9 mouse cellular contexts compared by ENCODE assay signal in the genomic region with DNA sequence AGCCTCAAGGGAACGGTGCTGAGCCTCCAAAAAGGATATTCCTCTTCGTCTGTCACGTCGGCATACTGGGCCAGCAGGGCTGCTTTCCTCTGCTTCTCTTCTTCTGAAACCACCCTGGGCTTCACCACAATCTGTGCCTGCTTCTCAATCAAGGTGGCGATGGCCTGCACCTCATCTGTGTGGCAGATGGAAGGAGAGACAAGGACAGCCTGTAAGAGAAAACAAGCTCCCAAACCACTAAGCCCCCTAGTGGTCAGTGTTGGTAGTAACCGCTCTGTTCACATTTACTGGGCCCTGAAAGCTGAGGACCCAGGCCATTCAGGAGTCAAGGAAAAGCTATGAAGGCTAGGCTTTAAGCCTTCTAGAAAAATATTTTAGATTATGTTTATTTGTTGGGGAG. TPM values are rescaled to one million over a fixed set of nuclear protein-coding genes. Genes with fewer than 3 reads are reported as not detected.
DNase-seq lines count a peak whose midpoint lies in the region; ATAC-seq and TF ChIP-seq lines count a peak whose summit lies in the region.
"Had no signal": no experiment of that assay in that cellular context is flagged by ENCODE, and none has a peak within 500 bp of the region (broad histone marks: within the 10 kb centered on the region; RNA-seq: fewer than 3 reads in every experiment).

No protein-coding gene starts in this region.

- peaks cover 20% of the 10 kb centered on the region; the same call in 1 of the 2 replicates for H3K36me3 ChIP-seq in intestine, postnatal 0 days (ENCODE audit: control insufficient read depth, insufficient read depth)
- peaks cover 3% of the 10 kb centered on the region; the same call in 1 of the 2 replicates for H3K36me3 ChIP-seq in intestine, embryonic 15.5 days
- peaks cover 57% of the 10 kb centered on the region for H3K36me3 ChIP-seq in heart, embryonic 10.5 days

- WGBS in intestine, postnatal 0 days, result 66% methylated on average over 6 of the region's 6 CpGs
- 66% methylated on average over 6 of the region's 6 CpGs for WGBS in intestine, embryonic 15.5 days
- WGBS in heart, embryonic 10.5 days, result 67% methylated on average over 6 of the region's 6 CpGs

- no peak for TF ChIP-seq POLR2A in cortical plate, adult 2 months (IDR thresholded peaks at IDR 0.05; ENCODE audit: extremely low read depth, insufficient read depth, low read length)

- TF ChIP-seq CTCF in intestine, postnatal 0 days (IDR thresholded peaks at IDR 0.05; ENCODE audit: low read depth), result peak; percentile 85
- TF ChIP-seq CTCF in cortical plate, adult 2 months (IDR thresholded peaks at IDR 0.05; ENCODE audit: extremely low read depth, insufficient read depth, low read length), result peak; percentile 72

- H3K4me1 ChIP-seq in intestine, postnatal 0 days (replicated peaks; ENCODE audit: control insufficient read depth, insufficient read depth, low read length), result no peaks in the 10 kb centered on the region
- H3K4me1 ChIP-seq in intestine, embryonic 15.5 days (replicated peaks), result no peaks in the 10 kb centered on the region
- no peaks in the 10 kb centered on the region for H3K4me1 ChIP-seq in cortical plate, adult 2 months (ENCODE audit: control insufficient read depth, insufficient read depth, low read length)
- H3K4me1 ChIP-seq in heart, embryonic 10.5 days, result no peaks in the 10 kb centered on the region
- H3K4me1 ChIP-seq: neural tube, embryonic 13.5 days had no signal

- H3K27ac ChIP-seq in intestine, postnatal 0 days (ENCODE audit: low read depth, low read length), result no peak overlapping the region
- H3K27ac ChIP-seq in intestine, embryonic 15.5 days, result no peak overlapping the region
- H3K27ac ChIP-seq in cortical plate, adult 2 months (ENCODE audit: insufficient read depth, low read length), result no peak overlapping the region
- H3K27ac ChIP-seq in heart, embryonic 10.5 days, result no peak overlapping the region
- H3K27ac ChIP-seq: neural tube, embryonic 13.5 days had no signal

- H3K9ac ChIP-seq in intestine, postnatal 0 days (ENCODE audit: low read depth, low read length), result no peak overlapping the region
- H3K9ac ChIP-seq in intestine, embryonic 15.5 days, result no peak overlapping the region
- H3K9ac ChIP-seq: neural tube, embryonic 13.5 days had no signal

- no peak for ATAC-seq in intestine, postnatal 0 days
- no peak for ATAC-seq in intestine, embryonic 15.5 days
- ATAC-seq in monocyte, adult 5-6 weeks (replicated peaks; ENCODE audit: insufficient number of reproducible peaks, low FRiP score, low TSS enrichment, poor library complexity, severe bottlenecking), result peak; percentile 82; the same call in 1 of the 2 replicates

- no peak overlapping the region for H3K4me3 ChIP-seq in intestine, postnatal 0 days (ENCODE audit: low read depth, low read length)
- no peak overlapping the region for H3K4me3 ChIP-seq in intestine, embryonic 15.5 days (replicated peaks)
- no peak overlapping the region for H3K4me3 ChIP-seq in cortical plate, adult 2 months (ENCODE audit: insufficient read depth, low read length)
- H3K4me3 ChIP-seq in heart, embryonic 10.5 days, result no peak overlapping the region
- H3K4me3 ChIP-seq: neural tube, embryonic 13.5 days had no signal

- DNase-seq in adrenal gland, adult 18-20 months (ENCODE audit: low spot score in 2 of 2), result peak; percentile 65 to 70
- DNase-seq in heart, embryonic 10.5 days (ENCODE audit: low spot score), result peak; percentile 82
- peak; percentile 70 to 84 for DNase-seq in left cerebral cortex, adult 18-20 months (ENCODE audit: low spot score in 2 of 2)
- DNase-seq in telencephalon, adult 2 months (ENCODE audit: low read depth, low spot score), result peak; percentile 36

- no peaks in the 10 kb centered on the region for H3K27me3 ChIP-seq in intestine, postnatal 0 days (replicated peaks; ENCODE audit: control insufficient read depth, insufficient read depth, low read length)
- no peaks in the 10 kb centered on the region for H3K27me3 ChIP-seq in intestine, embryonic 15.5 days (replicated peaks)
- H3K27me3 ChIP-seq in heart, embryonic 10.5 days (ENCODE audit: insufficient read depth, poor library complexity, severe bottlenecking), result no peaks in the 10 kb centered on the region
- H3K27me3 ChIP-seq: neural tube, embryonic 13.5 days had no signal

- H3K9me3 ChIP-seq in intestine, postnatal 0 days (ENCODE audit: control insufficient read depth), result no peaks in the 10 kb centered on the region
- no peaks in the 10 kb centered on the region for H3K9me3 ChIP-seq in intestine, embryonic 15.5 days
- H3K9me3 ChIP-seq in heart, embryonic 10.5 days, result no peaks in the 10 kb centered on the region
- H3K9me3 ChIP-seq: neural tube, embryonic 13.5 days had no signal

- H3K4me2 ChIP-seq in intestine, postnatal 0 days (replicated peaks; ENCODE audit: low read depth), result no peak overlapping the region
- no peak overlapping the region for H3K4me2 ChIP-seq in intestine, embryonic 15.5 days (replicated peaks)
- H3K4me2 ChIP-seq: neural tube, embryonic 13.5 days had no signal

RNA-seq across cellular contexts. Expression of gene Ccdc43, which starts 7.4 kb away (rescaled TPM):
- polyA plus RNA-seq in intestine, postnatal 0 days (2015; fragmentation: Nextera tagmentation; extraction: Ambion mirVana), result 16.2 and 17.1 TPM in 2 replicates
- polyA plus RNA-seq in intestine, embryonic 15.5 days (2015; fragmentation: Nextera tagmentation; extraction: Ambion mirVana), result 40.0 and 46.7 TPM in 2 replicates
- total RNA-seq in adrenal gland, adult 18-20 months (2021), result 10 to 100 TPM; 21.7 to 30.4 TPM
- 24.4 and 24.7 TPM in 2 replicates for polyA plus RNA-seq in cortical plate, adult 2 months (2012; rRNA removed)
- 49.4 and 49.9 TPM in 2 replicates for polyA plus RNA-seq in heart, embryonic 10.5 days (2016; fragmentation: Nextera tagmentation; extraction: Ambion mirVana)
- 10 to 100 TPM; 26.1 to 29.0 TPM for total RNA-seq in left cerebral cortex, adult 18-20 months (2021)
- total RNA-seq in monocyte, adult 5-6 weeks (2017), result 26.8 to 44.5 TPM (median 32.6 TPM) in 3 replicates

RNA-seq across cellular contexts. Expression of gene Meioc, which starts 26.6 kb away (rescaled TPM):
- 0.09 and 0.14 TPM in 2 replicates for polyA plus RNA-seq in intestine, postnatal 0 days (2015; fragmentation: Nextera tagmentation; extraction: Ambion mirVana)
- polyA plus RNA-seq in intestine, embryonic 15.5 days (2015; fragmentation: Nextera tagmentation; extraction: Ambion mirVana), result 0.30 and 0.44 TPM in 2 replicates
- not detected for total RNA-seq in adrenal gland, adult 18-20 months (2021)
- polyA plus RNA-seq in cortical plate, adult 2 months (2012; rRNA removed), result not detected in 2 replicates
- 0.53 and 1.2 TPM in 2 replicates for polyA plus RNA-seq in heart, embryonic 10.5 days (2016; fragmentation: Nextera tagmentation; extraction: Ambion mirVana)
- total RNA-seq in left cerebral cortex, adult 18-20 months (2021), result not detected
- total RNA-seq in monocyte, adult 5-6 weeks (2017), result 0.21 TPM in 1 of 3 replicates, not detected in the others
